24 mouse cellular contexts compared by ENCODE assay signal in the genomic region with DNA sequence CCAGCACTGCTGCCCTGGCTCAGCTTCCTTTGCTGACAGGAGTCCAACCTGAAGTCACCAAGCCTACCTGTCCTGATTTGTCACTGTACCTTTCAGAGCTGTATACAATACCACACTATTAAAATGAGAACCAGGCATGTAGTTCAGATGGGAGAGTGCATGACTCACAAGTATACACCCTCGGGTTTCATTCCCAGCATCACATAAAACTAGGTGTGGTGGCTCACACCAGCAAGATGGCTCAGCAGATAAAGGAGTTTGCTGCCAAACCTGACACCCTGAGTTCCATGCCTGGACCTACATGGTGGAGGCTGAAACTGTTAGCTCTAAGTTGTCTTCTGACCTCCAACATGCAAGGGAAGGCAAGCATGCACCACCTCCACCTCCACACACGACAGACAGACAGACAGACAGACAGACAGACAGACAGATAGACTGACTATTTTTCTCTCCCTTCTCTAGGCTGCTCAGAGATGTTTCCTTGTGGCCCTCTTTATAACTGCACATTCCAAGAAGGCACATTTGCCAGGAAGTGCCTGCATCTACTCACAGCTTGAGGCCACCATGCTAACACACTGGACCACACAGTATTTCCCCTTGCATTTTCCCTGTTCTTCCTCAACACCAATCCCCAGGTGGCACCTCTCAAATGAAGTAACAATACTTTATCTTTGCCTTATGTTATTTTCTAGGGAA. TPM values are rescaled to one million over a fixed set of nuclear protein-coding genes. Genes with fewer than 3 reads are reported as not detected.
DNase-seq lines count a peak whose midpoint lies in the region; ATAC-seq and TF ChIP-seq lines count a peak whose summit lies in the region.
"Had no signal": no experiment of that assay in that cellular context is flagged by ENCODE, and none has a peak within 500 bp of the region (broad histone marks: within the 10 kb centered on the region; RNA-seq: fewer than 3 reads in every experiment).

No protein-coding gene starts in this region.

- no peak overlapping the region for H3K4me3 ChIP-seq in liver, embryonic 12.5 days
- H3K4me3 ChIP-seq in small intestine, adult 2 months (ENCODE audit: low read depth, low read length): no peak overlapping the region
- H3K4me3 ChIP-seq in hindbrain, embryonic 12.5 days: no peak overlapping the region
- H3K4me3 ChIP-seq: embryonic facial prominence, embryonic 13.5 days; forebrain, embryonic 10.5 days; left cerebral cortex, adult 2 months; lung, embryonic 15.5 days had no signal

- no peak overlapping the region for H3K9ac ChIP-seq in liver, embryonic 12.5 days
- no peak overlapping the region for H3K9ac ChIP-seq in hindbrain, embryonic 12.5 days
- H3K9ac ChIP-seq: embryonic facial prominence, embryonic 13.5 days; lung, embryonic 15.5 days had no signal

- 55% methylated on average over 2 of the region's 2 CpGs for WGBS in liver, embryonic 12.5 days (ENCODE audit: insufficient replicate concordance)
- 45% methylated on average over 2 of the region's 2 CpGs for WGBS in small intestine, adult 2 months
- WGBS in hindbrain, embryonic 12.5 days: 99% methylated on average over 2 of the region's 2 CpGs

- TF ChIP-seq CTCF in small intestine, adult 2 months (IDR thresholded peaks at IDR 0.05; ENCODE audit: extremely low read depth, insufficient read length, insufficient replicate concordance, low read depth, low read length): no peak

- H3K27me3 ChIP-seq in liver, embryonic 12.5 days (replicated peaks): no peaks in the 10 kb centered on the region
- H3K27me3 ChIP-seq in small intestine, adult 2 months (ENCODE audit: control insufficient read depth, insufficient read depth, low read length): no peaks in the 10 kb centered on the region
- H3K27me3 ChIP-seq in hindbrain, embryonic 12.5 days: no peaks in the 10 kb centered on the region
- H3K27me3 ChIP-seq: embryonic facial prominence, embryonic 13.5 days; lung, embryonic 15.5 days had no signal

- peak; percentile 5 for DNase-seq in brain, adult 2 months (ENCODE audit: low read depth, low spot score)
- no peak for DNase-seq in layer of hippocampus, adult 9-11 months
- DNase-seq in heart, postnatal 25 days (ENCODE audit: low spot score): no peak
- DNase-seq: adrenal gland, adult 2 months; cerebellum, adult 8-10 months; gastrocnemius, postnatal 14 days; heart, postnatal 14 days; kidney, adult 8-10 months; kidney, postnatal 4 days; midbrain, embryonic 14.5 days; thymus, postnatal 25 days had no signal

- intact Hi-C loops in heart, postnatal 25 days (cut with DNase I): no loop called here

- peak; percentile 93 for ATAC-seq in erythroblast, adult 5-6 weeks (replicated peaks; ENCODE audit: low FRiP score, poor library complexity, severe bottlenecking)
- peak; percentile 70 for ATAC-seq in liver, embryonic 12.5 days
- ATAC-seq in hindbrain, embryonic 12.5 days (ENCODE audit: low FRiP score): no peak
- ATAC-seq: CD4-positive, CD25-positive, alpha-beta regulatory T cell, adult 4 months; hindbrain, embryonic 16.5 days had no signal

- no peak overlapping the region for H3K27ac ChIP-seq in liver, embryonic 12.5 days
- peak overlapping the region; percentile 71 for H3K27ac ChIP-seq in small intestine, adult 2 months (ENCODE audit: insufficient read depth, low read depth, low read length)
- H3K27ac ChIP-seq in hindbrain, embryonic 12.5 days: no peak overlapping the region
- H3K27ac ChIP-seq: embryonic facial prominence, embryonic 13.5 days; forebrain, embryonic 10.5 days; left cerebral cortex, adult 2 months; lung, embryonic 15.5 days had no signal

- no peaks in the 10 kb centered on the region for H3K9me3 ChIP-seq in liver, embryonic 12.5 days (replicated peaks)
- peaks cover 7% of the 10 kb centered on the region; the same call in 1 of the 2 replicates for H3K9me3 ChIP-seq in hindbrain, embryonic 12.5 days (replicated peaks)
- H3K9me3 ChIP-seq: G1E; lung, embryonic 15.5 days had no signal

- TF ChIP-seq POLR2A in small intestine, adult 2 months (IDR thresholded peaks at IDR 0.05; ENCODE audit: low read depth, low read length): no peak

- no peak overlapping the region for H3K4me2 ChIP-seq in liver, embryonic 12.5 days
- no peak overlapping the region for H3K4me2 ChIP-seq in hindbrain, embryonic 12.5 days (replicated peaks)
- H3K4me2 ChIP-seq: embryonic facial prominence, embryonic 13.5 days; heart, embryonic 11.5 days; lung, embryonic 15.5 days had no signal

- peaks cover 62% of the 10 kb centered on the region for H3K36me3 ChIP-seq in liver, embryonic 12.5 days
- H3K36me3 ChIP-seq in small intestine, adult 2 months (ENCODE audit: control insufficient read depth, insufficient read depth, low read length): peaks cover 19% of the 10 kb centered on the region
- H3K36me3 ChIP-seq in hindbrain, embryonic 12.5 days: peaks cover 64% of the 10 kb centered on the region

- peaks cover 8% of the 10 kb centered on the region for H3K4me1 ChIP-seq in liver, embryonic 12.5 days
- peaks cover 9% of the 10 kb centered on the region; the same call in 1 of the 2 replicates for H3K4me1 ChIP-seq in small intestine, adult 2 months (ENCODE audit: control insufficient read depth, insufficient read depth, insufficient read length, low read length)
- no peaks in the 10 kb centered on the region for H3K4me1 ChIP-seq in hindbrain, embryonic 12.5 days
- H3K4me1 ChIP-seq: embryonic facial prominence, embryonic 13.5 days; forebrain, embryonic 10.5 days; lung, embryonic 15.5 days had no signal

RNA-seq across cellular contexts. Expression of a gene that starts 11.0 kb away (rescaled TPM):
- not detected in 2 replicates for total RNA-seq in erythroblast, adult 5-6 weeks (2015; ENCODE audit: low replicate concordance)
- 0.14 and 0.51 TPM in 2 replicates for total RNA-seq in erythroblast, adult 5-6 weeks (2017; ENCODE audit: low replicate concordance)
- polyA plus RNA-seq in liver, embryonic 12.5 days (2016; fragmentation: Nextera tagmentation; extraction: Ambion mirVana): not detected in 2 replicates
- polyA plus RNA-seq in small intestine, adult 2 months (2012; rRNA removed): 3.7 and 7.6 TPM in 2 replicates
- total RNA-seq in heart, postnatal 25 days (2021): under 1 TPM; 0.10 to 0.11 TPM
- 0.05 TPM in 1 of 2 replicates, not detected in the other for polyA plus RNA-seq in hindbrain, embryonic 12.5 days (2016; fragmentation: Nextera tagmentation; extraction: Ambion mirVana)
- total RNA-seq: gastrocnemius, postnatal 14 days had no signal
- polyA plus RNA-seq: embryonic facial prominence, embryonic 13.5 days; forebrain, embryonic 10.5 days; heart, embryonic 11.5 days; limb, embryonic 11.5 days; midbrain, embryonic 14.5 days had no signal

RNA-seq across cellular contexts. Expression of a gene that starts 28.7 kb away (rescaled TPM):
- total RNA-seq in erythroblast, adult 5-6 weeks (2015; ENCODE audit: low replicate concordance): 10.0 and 12.9 TPM in 2 replicates
- 28.4 and 47.4 TPM in 2 replicates for total RNA-seq in erythroblast, adult 5-6 weeks (2017; ENCODE audit: low replicate concordance)
- 46.6 and 52.2 TPM in 2 replicates for polyA plus RNA-seq in liver, embryonic 12.5 days (2016; fragmentation: Nextera tagmentation; extraction: Ambion mirVana)
- polyA plus RNA-seq in small intestine, adult 2 months (2012; rRNA removed): 4.3 and 9.1 TPM in 2 replicates
- 10 to 100 TPM; 19.7 to 20.2 TPM for total RNA-seq in heart, postnatal 25 days (2021)
- polyA plus RNA-seq in hindbrain, embryonic 12.5 days (2016; fragmentation: Nextera tagmentation; extraction: Ambion mirVana): 75.9 and 83.2 TPM in 2 replicates
